8 mouse cellular contexts compared by ENCODE assay signal in genomic region chr6:129532942-129533860, GRCm38 (mm10). TPM values are rescaled to one million over a fixed set of nuclear protein-coding genes. Genes with fewer than 3 reads are reported as not detected.
A peak's percentile ranks its signal among the peaks of the same experiment; 100 is the strongest.
DNase-seq lines count a peak whose midpoint lies in the region; ATAC-seq and TF ChIP-seq lines count a peak whose summit lies in the region.

Gene Gabarapl1 (plus strand): TSS chr6:129533160.

- CTCF ChIA-PET in Patski (lab: Charles Lee) = interaction anchor here (1.3 kb wide), 1 partner anchor 11 kb away, joined by 6 read pairs; no protein-coding TSS in a partner anchor

- in situ Hi-C loops in Patski (cut with MboI; ENCODE audit: low pct_unique_long_range_greater_than_20kb) = loop anchor here (25.0 kb wide), 1 partner anchor 696 kb away; the partner anchor contains the start of genes Gm44511 and Klrb1b

- H3K27me3 ChIP-seq in Patski = no peaks in the 10 kb centered on the region
- no peaks in the 10 kb centered on the region for H3K27me3 ChIP-seq in hindbrain, embryonic 11.5 days (ENCODE audit: control insufficient read depth, insufficient read depth, low read length)
- no peaks in the 10 kb centered on the region for H3K27me3 ChIP-seq in lung, embryonic 16.5 days (ENCODE audit: control insufficient read depth, insufficient read depth, low read depth, low read length)

- H3K9ac ChIP-seq in hindbrain, embryonic 11.5 days (ENCODE audit: low read depth, low read length) = peak within 1 kb of the TSS; percentile 83
- H3K9ac ChIP-seq in lung, embryonic 16.5 days (ENCODE audit: low read length) = peak within 1 kb of the TSS; percentile 75

- H3K4me2 ChIP-seq in hindbrain, embryonic 11.5 days (replicated peaks; ENCODE audit: low read depth, low read length) = peak within 1 kb of the TSS; percentile 67
- H3K4me2 ChIP-seq in lung, embryonic 16.5 days (ENCODE audit: low read depth, low read length) = peak within 1 kb of the TSS; percentile 83

- no peaks in the 10 kb centered on the region for H3K9me3 ChIP-seq in hindbrain, embryonic 11.5 days (ENCODE audit: control insufficient read depth, low read length)
- no peaks in the 10 kb centered on the region for H3K9me3 ChIP-seq in lung, embryonic 16.5 days (ENCODE audit: control insufficient read depth, low read length)

- H3K27ac ChIP-seq in hindbrain, embryonic 11.5 days (ENCODE audit: low read depth, low read length) = 0 out of 2 replicates have a peak within 1 kb of the TSS, but pooled peaks have one; percentile 24
- peak within 1 kb of the TSS; percentile 39 for H3K27ac ChIP-seq in lung, embryonic 16.5 days (ENCODE audit: low read length)

- ATAC-seq in Patski = peak; percentile 69
- peak; percentile 88 for ATAC-seq in hindbrain, embryonic 11.5 days (ENCODE audit: low FRiP score)
- peak; percentile 89 for ATAC-seq in lung, embryonic 16.5 days (ENCODE audit: low read depth)

- peak; percentile 50 for DNase-seq in Patski (ENCODE audit: low read depth, low spot score)
- peak; percentile 91 for DNase-seq in cerebellum, postnatal 10 days
- DNase-seq in frontal cortex, postnatal 10 days (ENCODE audit: low spot score in 2 of 2) = peak; percentile 77 to 79
- peak; percentile 84 for DNase-seq in hindbrain, embryonic 11.5 days (ENCODE audit: low spot score)
- DNase-seq in layer of hippocampus, adult 9-11 months = peak; percentile 82
- peak; percentile 56 for DNase-seq in ovary, postnatal 10 days (ENCODE audit: low spot score)
- DNase-seq in thymus, postnatal 10 days (ENCODE audit: low spot score in 2 of 2) = peak; percentile 33 to 36

- H3K4me1 ChIP-seq in hindbrain, embryonic 11.5 days (replicated peaks; ENCODE audit: control insufficient read depth, insufficient read depth, low read length) = no peaks in the 10 kb centered on the region
- peaks cover 20% of the 10 kb centered on the region for H3K4me1 ChIP-seq in lung, embryonic 16.5 days (replicated peaks; ENCODE audit: control insufficient read depth, insufficient read depth, low read length)

- POLR2A ChIA-PET in Patski (lab: Charles Lee) = no interaction called here

- peak within 1 kb of the TSS; percentile 63 for H3K4me3 ChIP-seq in hindbrain, embryonic 11.5 days (ENCODE audit: low read depth, low read length)
- H3K4me3 ChIP-seq in lung, embryonic 16.5 days (ENCODE audit: low read length) = peak within 1 kb of the TSS; percentile 67

- under 1% methylated on average over 55 of the region's 55 CpGs for WGBS in hindbrain, embryonic 11.5 days
- under 1% methylated on average over 55 of the region's 55 CpGs for WGBS in lung, embryonic 16.5 days

- no peaks in the 10 kb centered on the region for H3K36me3 ChIP-seq in hindbrain, embryonic 11.5 days (ENCODE audit: control insufficient read depth, insufficient read depth, low read length)
- no peaks in the 10 kb centered on the region for H3K36me3 ChIP-seq in lung, embryonic 16.5 days (ENCODE audit: control insufficient read depth, insufficient read depth, low read length)

- TF ChIP-seq CTCF in Patski (IDR thresholded peaks at IDR 0.05) = no peak

RNA-seq across cellular contexts. Expression of gene Gabarapl1, which starts in this region (rescaled TPM):
- 203 TPM for polyA plus RNA-seq in Patski (2021)
- 22.7 and 26.7 TPM in 2 replicates for polyA plus RNA-seq in hindbrain, embryonic 11.5 days (2014; fragmentation: Nextera tagmentation; extraction: Ambion mirVana)
- polyA plus RNA-seq in lung, embryonic 16.5 days (2015; fragmentation: Nextera tagmentation; extraction: Ambion mirVana) = 48.0 and 48.3 TPM in 2 replicates

Comparison
In these comparisons a context has a peak if more than half of its experiments do, and no peak if none do; other contexts are left out.
1. Peak in every context shown above with its lines: DNase-seq, ATAC-seq, H3K4me3 ChIP-seq and H3K27ac ChIP-seq.
2. DNase-seq: peak in every context shown above with its lines; median percentile 91 in cerebellum, postnatal 10 days; 84 in hindbrain, embryonic 11.5 days; 82 in layer of hippocampus, adult 9-11 months; 78 in frontal cortex, postnatal 10 days; 56 in ovary, postnatal 10 days; 50 in Patski; 34 in thymus, postnatal 10 days.